Mouse (Mus musculus) embryonic facial prominence, embryonic 11.5 days (tissue): Measurements from ENCODE around the gene Cdc37l1. TPM values are rescaled to one million over a fixed set of nuclear protein-coding genes. Genes with fewer than 3 reads are reported as not detected.

Experiments used
- ATAC-seq: fragments of 200-750 bp; cut with Nextera tagmentation; replicated peaks from 2 replicates; pipeline ENCODE4 v1.8.0; 2017; ENCODE audit warnings: low read depth; ENCODE audit not compliant: insufficient number of reproducible peaks, low FRiP score, low TSS enrichment
- DNase-seq: peaks from one replicate; pipeline ENCODE4 v3.0.0-alpha.2; 2015; ENCODE audit warnings: low spot score
- H3K27ac ChIP-seq: fragments of 300-500 bp; sonication (generic); replicated peaks from 2 replicates; pipeline ENCODE4 v1.5.1; 2014; ENCODE audit warnings: mild to moderate bottlenecking, low read depth, low read length, control low read depth
- H3K27me3 ChIP-seq: fragments of 300-500 bp; sonication (generic); 2 replicates; pipeline ENCODE4 v1.6.1; 2014; ENCODE audit warnings: mild to moderate bottlenecking, low read length, moderate library complexity, mixed read lengths; ENCODE audit not compliant: control insufficient read depth, insufficient read depth
- H3K36me3 ChIP-seq: fragments of 300-500 bp; sonication (generic); replicated peaks from 2 replicates; pipeline ENCODE4 v1.6.1; 2014; ENCODE audit warnings: low read depth, mild to moderate bottlenecking, low read length, moderate library complexity, mixed read lengths; ENCODE audit not compliant: control insufficient read depth, insufficient read depth
- H3K4me1 ChIP-seq: fragments of 300-500 bp; sonication (generic); 2 replicates; pipeline ENCODE4 v1.6.1; 2014; ENCODE audit warnings: low read length, mixed read lengths; ENCODE audit not compliant: control insufficient read depth, insufficient read depth
- H3K4me2 ChIP-seq: fragments of 300-500 bp; sonication (generic); 2 replicates; pipeline ENCODE4 v1.6.1; 2014; ENCODE audit warnings: low read depth, mild to moderate bottlenecking, control low read depth, low read length, moderate library complexity
- H3K4me3 ChIP-seq: fragments of 300-500 bp; sonication (generic); 2 replicates; pipeline ENCODE4 v1.5.1; 2014; ENCODE audit warnings: low read depth, low read length, control low read depth
- H3K9ac ChIP-seq: fragments of 300-500 bp; sonication (generic); replicated peaks from 2 replicates; pipeline ENCODE4 v1.6.1; 2014; ENCODE audit warnings: mild to moderate bottlenecking, control low read depth, low read length
- H3K9me3 ChIP-seq: fragments of 300-500 bp; sonication (generic); replicated peaks from 2 replicates; pipeline ENCODE4 v1.6.1; 2016; ENCODE audit warnings: mild to moderate bottlenecking, low read length, inconsistent platforms, mixed read lengths; ENCODE audit not compliant: control insufficient read depth
- WGBS: fragments of 180-500 bp; shearing (Covaris S2); extraction: QIAGEN DNeasy Blood & Tissue Kit; methylation state at CpG from one replicate; pipeline ENCODE4 v1.1.7; 2014; 5-methylcytosine and 5-hydroxymethylcytosine counted together
- polyA plus RNA-seq: library from polyadenylated mRNA; unstranded; fragments of >200 nt; fragmentation: Nextera tagmentation; extraction: Ambion mirVana; gene quantifications from 2 replicates; pipeline ENCODE4 v1.2.1, GENCODE M21; 2014

Gene Cdc37l1
- polyA plus RNA-seq, 1 experiment from 2014 or later = 39.8 TPM

GRCm38 (mm10) chr19:29050186-29050980 lies 60.2 kb downstream of the Cdc37l1 start:
- WGBS = 81% methylated on average over 9 of the region's 9 CpGs
- no peak for ATAC-seq

DNA sequence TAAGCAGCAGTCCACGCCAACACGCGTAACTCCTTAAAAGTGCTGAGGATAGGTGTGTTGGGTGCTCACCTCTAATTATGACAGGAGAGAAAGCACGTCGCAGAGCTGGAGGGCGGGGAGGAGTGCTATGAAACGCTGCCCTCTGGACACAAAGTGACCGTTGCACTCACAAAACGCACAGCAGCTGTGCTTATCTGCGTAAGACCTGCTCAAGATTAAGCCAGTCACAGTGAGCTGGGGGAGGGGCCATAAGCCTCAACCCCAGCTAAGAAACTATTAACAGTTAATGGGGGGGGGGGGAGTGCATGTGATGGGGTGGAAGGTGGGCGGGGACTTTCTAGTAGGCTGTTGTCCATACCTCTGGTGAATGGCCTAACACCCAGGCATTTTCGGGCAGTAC lies 62.6 kb downstream of the Cdc37l1 start:
- DNase-seq (no peak), ATAC-seq (no peak)
- no peak overlapping the region for H3K9ac ChIP-seq
- H3K27me3 ChIP-seq = no peaks in the 10 kb centered on the region
- H3K4me2 ChIP-seq = no peak overlapping the region
- H3K27ac ChIP-seq = no peak overlapping the region
- H3K9me3 ChIP-seq = no peaks in the 10 kb centered on the region
- WGBS = 94% methylated on average over 12 of the region's 12 CpGs
- no peaks in the 10 kb centered on the region for H3K36me3 ChIP-seq
- no peaks in the 10 kb centered on the region for H3K4me1 ChIP-seq
- H3K4me3 ChIP-seq = no peak overlapping the region

More at GRCm38 (mm10) chr19:29050186-29050980, 60.2 kb downstream of the Cdc37l1 start:
- H3K4me1 ChIP-seq = no peaks in the 10 kb centered on the region
- H3K36me3 ChIP-seq = no peaks in the 10 kb centered on the region
- no peak overlapping the region for H3K27ac ChIP-seq
- no peaks in the 10 kb centered on the region for H3K27me3 ChIP-seq
- H3K9ac ChIP-seq = no peak overlapping the region
- no peaks in the 10 kb centered on the region for H3K9me3 ChIP-seq
- no peak overlapping the region for H3K4me3 ChIP-seq
- H3K4me2 ChIP-seq = no peak overlapping the region
- no peak for DNase-seq

DNA sequence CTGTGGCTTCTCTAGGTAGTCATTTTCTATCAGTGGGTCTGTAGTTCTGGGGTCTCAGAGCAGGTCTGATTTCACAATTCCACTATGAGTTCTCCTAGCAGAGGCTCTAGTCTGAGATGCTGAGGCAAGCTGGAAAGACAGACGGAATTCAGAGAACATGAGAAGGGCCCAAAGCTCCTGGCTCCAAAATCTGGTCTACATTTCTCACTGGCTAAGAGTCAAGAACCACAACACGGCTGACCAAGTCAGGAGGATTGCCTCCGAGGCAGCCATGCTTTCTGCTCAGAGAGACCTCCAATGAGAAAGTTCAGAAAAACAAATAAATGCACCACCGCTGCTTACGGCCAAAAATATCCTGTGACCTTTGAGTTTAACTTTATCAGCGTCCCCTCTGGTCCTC lies 64.4 kb downstream of the Cdc37l1 start:
- Histone ChIP-seq H3K27me3 (no peaks in the 10 kb centered on the region), H3K4me3 (no peak overlapping the region), H3K4me2 (no peak overlapping the region), H3K4me1 (no peaks in the 10 kb centered on the region), H3K9me3 (no peaks in the 10 kb centered on the region), H3K36me3 (no peaks in the 10 kb centered on the region), H3K27ac (no peak overlapping the region), H3K9ac (no peak overlapping the region)
- DNase-seq (no peak), ATAC-seq (no peak)
- WGBS = 79% methylated on average over 6 of the region's 6 CpGs

GRCm38 (mm10) chr19:29055469-29055868 lies 65.3 kb downstream of the Cdc37l1 start:
- 90% methylated on average over 4 of the region's 4 CpGs for WGBS
- no peaks in the 10 kb centered on the region for H3K36me3 ChIP-seq
- H3K4me2 ChIP-seq = no peak overlapping the region
- H3K4me1 ChIP-seq = no peaks in the 10 kb centered on the region
- H3K9me3 ChIP-seq = no peaks in the 10 kb centered on the region
- no peak overlapping the region for H3K4me3 ChIP-seq
- no peak for ATAC-seq
- no peak for DNase-seq
- no peaks in the 10 kb centered on the region for H3K27me3 ChIP-seq
- no peak overlapping the region for H3K9ac ChIP-seq
- no peak overlapping the region for H3K27ac ChIP-seq

DNA sequence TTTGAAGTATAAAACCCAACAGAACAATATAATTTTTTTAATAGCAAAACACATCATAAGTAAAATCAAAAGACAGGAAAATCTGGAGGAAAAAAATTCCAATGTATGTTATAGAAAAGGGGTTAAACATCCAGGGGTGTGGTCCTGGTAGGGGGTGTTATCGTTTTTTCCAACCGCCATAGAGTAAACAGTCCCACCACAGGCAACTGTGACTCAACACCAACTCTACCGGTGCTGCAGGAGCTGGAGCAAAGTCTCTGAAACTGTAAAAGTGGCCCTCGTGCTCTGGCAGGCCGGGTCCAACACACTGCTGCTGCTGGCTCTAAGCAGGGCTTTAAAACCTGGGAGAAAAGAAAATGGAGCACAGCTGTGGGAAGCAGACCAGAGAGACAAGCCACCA lies 68.6 kb downstream of the Cdc37l1 start:
- H3K4me3 ChIP-seq = no peak overlapping the region
- no peaks in the 10 kb centered on the region for H3K4me1 ChIP-seq
- H3K9ac ChIP-seq = no peak overlapping the region
- no peaks in the 10 kb centered on the region for H3K36me3 ChIP-seq
- WGBS = 90% methylated on average over 5 of the region's 5 CpGs
- no peak overlapping the region for H3K27ac ChIP-seq
- no peaks in the 10 kb centered on the region for H3K9me3 ChIP-seq
- DNase-seq (no peak), ATAC-seq (no peak)
- H3K4me2 ChIP-seq = no peak overlapping the region
- no peaks in the 10 kb centered on the region for H3K27me3 ChIP-seq

- whole genome bisulfite sequencing = 81% methylated on average over 2 of the region's 2 CpGs
- Histone ChIP-seq H3K4me3 (no peak overlapping the region), H3K27ac (no peak overlapping the region), H3K4me1 (0 out of 2 replicates have a peak, but pooled peaks cover 2% of the 10 kb centered on the region), H3K36me3 (no peaks in the 10 kb centered on the region), H3K27me3 (no peaks in the 10 kb centered on the region), H3K9ac (no peak overlapping the region), H3K4me2 (no peak overlapping the region), H3K9me3 (no peaks in the 10 kb centered on the region)
- no peak for ATAC-seq
- DNase-seq = no peak
Measured at GRCm38 (mm10) chr19:29059688-29060087, 69.5 kb downstream of the Cdc37l1 start.

GRCm38 (mm10) chr19:29060299-29060698 lies 70.1 kb downstream of the Cdc37l1 start:
- 11% methylated on average over 6 of the region's 6 CpGs for WGBS

GRCm38 (mm10) chr19:29063009-29063408 lies 72.9 kb downstream of the Cdc37l1 start:
- Histone ChIP-seq H3K9me3 (no peaks in the 10 kb centered on the region), H3K4me1 (0 out of 2 replicates have a peak, but pooled peaks cover 2% of the 10 kb centered on the region), H3K27me3 (no peaks in the 10 kb centered on the region), H3K4me2 (no peak overlapping the region), H3K27ac (no peak overlapping the region), H3K36me3 (no peaks in the 10 kb centered on the region), H3K4me3 (no peak overlapping the region), H3K9ac (no peak overlapping the region)
- WGBS = 81% methylated on average over 5 of the region's 5 CpGs
- DNase-seq (no peak), ATAC-seq (no peak)

More at GRCm38 (mm10) chr19:29060299-29060698, 70.1 kb downstream of the Cdc37l1 start:
- Histone ChIP-seq H3K4me2 (no peak overlapping the region), H3K9me3 (no peaks in the 10 kb centered on the region), H3K27ac (no peak overlapping the region), H3K9ac (no peak overlapping the region), H3K27me3 (no peaks in the 10 kb centered on the region), H3K4me3 (no peak overlapping the region), H3K36me3 (no peaks in the 10 kb centered on the region), H3K4me1 (0 out of 2 replicates have a peak, but pooled peaks cover 2% of the 10 kb centered on the region)
- ATAC-seq (0 out of 2 replicates have a peak, but pooled peaks have one; percentile 16), DNase-seq (peak; percentile 60)
